Mouse (Mus musculus) hindbrain, embryonic 10.5 days (tissue): Measurements from ENCODE around the gene Atpaf1. TPM values are rescaled to one million over a fixed set of nuclear protein-coding genes. Genes with fewer than 3 reads are reported as not detected.
A peak's percentile ranks its signal among the peaks of the same experiment; 100 is the strongest.

Experiments
- DNase-seq: peaks from one replicate; pipeline ENCODE4 v3.0.0-alpha.2; 2017; ENCODE audit warnings: low spot score
- H3K27ac ChIP-seq: fragments of 300-500 bp; sonication (generic); 2 replicates; pipeline ENCODE4 v1.5.1; 2016; ENCODE audit warnings: mild to moderate bottlenecking, moderate library complexity
- H3K27me3 ChIP-seq: fragments of 300-500 bp; sonication (generic); 2 replicates; pipeline ENCODE4 v1.6.1; 2016; ENCODE audit warnings: mild to moderate bottlenecking; ENCODE audit not compliant: poor library complexity, insufficient read depth, severe bottlenecking
- H3K36me3 ChIP-seq: fragments of 300-500 bp; sonication (generic); 2 replicates; pipeline ENCODE4 v1.6.1; 2016; ENCODE audit warnings: mild to moderate bottlenecking, moderate library complexity
- H3K4me1 ChIP-seq: fragments of 300-500 bp; sonication (generic); replicated peaks from 2 replicates; pipeline ENCODE4 v1.6.1; 2016; ENCODE audit warnings: mild to moderate bottlenecking
- H3K4me3 ChIP-seq: fragments of 300-500 bp; sonication (generic); 2 replicates; pipeline ENCODE4 v1.5.1; 2016; ENCODE audit warnings: mild to moderate bottlenecking, moderate library complexity
- H3K9me3 ChIP-seq: fragments of 300-500 bp; sonication (generic); 2 replicates; pipeline ENCODE4 v1.6.1; 2016; ENCODE audit warnings: mild to moderate bottlenecking, moderate library complexity
- WGBS: fragments of 180-500 bp; shearing (Covaris S2); methylation state at CpG from one replicate; pipeline ENCODE4 v1.1.7; 2016; 5-methylcytosine and 5-hydroxymethylcytosine counted together
- polyA plus RNA-seq: library from polyadenylated mRNA; unstranded; fragments of >200 nt; fragmentation: Nextera tagmentation; extraction: Ambion mirVana; gene quantifications from 2 replicates; pipeline ENCODE4 v1.2.1, GENCODE M21; 2016

Gene Atpaf1
- polyA plus RNA-seq, result 38.3 and 49.9 TPM in 2 replicates

DNA sequence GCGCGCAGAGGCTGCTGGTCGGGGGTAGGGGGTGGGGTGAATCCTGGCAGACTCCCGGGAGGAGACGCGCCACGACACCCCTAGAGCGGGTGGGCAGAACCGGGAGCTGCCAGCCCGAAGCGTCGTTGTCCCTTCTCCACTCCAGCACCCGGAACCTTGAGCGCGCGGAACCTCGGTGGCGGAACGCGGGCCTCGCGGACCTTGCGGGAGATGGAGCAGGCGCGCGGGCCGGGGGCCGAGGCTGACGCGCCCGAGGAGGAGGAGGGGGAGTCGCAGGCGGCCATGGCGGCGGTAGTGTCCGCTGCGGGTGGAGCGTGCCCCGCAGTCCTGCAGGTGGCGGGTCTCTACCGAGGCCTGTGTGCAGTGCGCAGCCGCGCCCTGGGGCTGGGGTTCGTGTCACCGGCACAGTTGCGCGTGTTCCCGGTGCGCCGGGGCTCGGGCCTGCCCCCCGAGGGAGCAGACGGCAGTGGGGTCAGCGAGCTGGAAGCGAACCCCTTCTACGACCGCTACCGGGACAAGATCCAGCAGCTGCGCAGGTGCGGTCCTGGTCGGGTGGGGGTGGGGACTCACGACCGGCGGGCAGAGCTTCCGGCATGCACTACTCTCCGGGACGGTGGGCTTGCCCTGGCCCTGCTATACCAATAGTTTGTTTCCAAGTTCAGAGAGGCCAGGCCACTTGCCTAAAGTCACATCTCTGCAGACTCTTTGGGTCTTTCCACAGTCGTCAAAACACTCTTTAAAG, at the start of gene Atpaf1:
Gene Atpaf1 (plus strand): TSS at position 44 of the 742 bp plus-strand sequence.
- peak; percentile 76 for DNase-seq
- under 1% methylated on average over 69 of the region's 69 CpGs for WGBS
- Histone ChIP-seq H3K9me3 (no peaks in the 10 kb centered on the region), H3K27me3 (no peaks in the 10 kb centered on the region), H3K4me1 (peaks cover 20% of the 10 kb centered on the region), H3K4me3 (peak within 1 kb of the TSS; percentile 87), H3K27ac (peak within 1 kb of the TSS; percentile 93), H3K36me3 (peaks cover 12% of the 10 kb centered on the region; the same call in 1 of the 2 replicates)

DNA sequence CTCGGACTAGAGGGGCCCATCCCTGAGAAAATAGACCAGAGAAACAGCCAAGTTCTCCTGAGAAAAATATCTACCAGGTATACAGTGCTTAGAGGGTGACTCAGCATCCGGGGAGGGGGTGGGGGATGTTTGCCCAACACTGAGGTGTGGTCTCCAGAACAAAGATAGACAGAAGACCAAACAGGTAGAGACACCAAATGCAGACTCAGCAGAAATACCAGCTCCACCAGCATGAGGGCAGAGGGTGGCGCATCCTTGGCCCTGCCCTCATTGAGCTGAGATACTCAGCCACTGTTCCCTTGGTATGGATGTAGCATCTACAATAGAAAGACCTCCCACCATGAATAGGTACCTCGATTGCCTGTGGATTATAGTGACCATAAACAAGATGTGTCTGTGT, 49.7 kb upstream of the Atpaf1 start:
- WGBS, result 69% methylated on average over 4 of the region's 4 CpGs
- peaks cover 1% of the 10 kb centered on the region for H3K36me3 ChIP-seq
- no peak overlapping the region for H3K27ac ChIP-seq
- DNase-seq, result no peak
- H3K9me3 ChIP-seq, result no peaks in the 10 kb centered on the region
- peaks cover 18% of the 10 kb centered on the region for H3K4me1 ChIP-seq
- no peak overlapping the region for H3K4me3 ChIP-seq
- H3K27me3 ChIP-seq, result no peaks in the 10 kb centered on the region

DNA sequence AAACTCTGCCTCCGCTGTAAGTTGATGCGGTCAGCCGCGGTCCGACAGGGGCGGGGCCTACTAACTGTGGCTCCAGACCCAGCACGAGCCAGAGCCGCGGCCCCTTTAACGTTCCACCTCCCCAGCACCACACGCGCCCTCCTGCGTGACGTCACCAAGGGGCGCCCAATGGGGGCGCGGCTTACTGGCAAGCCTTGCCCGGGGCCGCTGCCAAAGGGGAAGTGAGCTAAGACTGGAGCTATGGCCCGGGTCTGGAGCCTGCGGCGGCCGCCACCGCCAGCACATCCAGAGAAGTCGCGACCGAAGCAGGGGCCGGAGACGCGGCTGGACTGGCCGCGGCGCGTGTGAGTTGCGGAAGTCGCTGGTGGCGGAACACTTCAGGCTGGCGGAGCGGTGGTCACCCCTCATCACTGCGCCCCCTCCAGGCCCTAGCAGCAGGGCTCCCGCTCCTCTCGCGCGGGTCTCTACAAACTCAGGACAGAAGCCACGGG, 47.0 kb upstream of the Atpaf1 start, which contains the start of gene Efcab14:
Gene Efcab14 (plus strand): TSS at position 194 of the 491 bp plus-strand sequence.
- H3K27ac ChIP-seq, result peak within 1 kb of the TSS; percentile 93
- peak within 1 kb of the TSS; percentile 85 for H3K4me3 ChIP-seq
- peak; percentile 99 for DNase-seq
- H3K27me3 ChIP-seq, result no peaks in the 10 kb centered on the region
- under 1% methylated on average over 45 of the region's 45 CpGs for WGBS
- peaks cover 27% of the 10 kb centered on the region for H3K36me3 ChIP-seq
- no peaks in the 10 kb centered on the region for H3K9me3 ChIP-seq
- peaks cover 20% of the 10 kb centered on the region for H3K4me1 ChIP-seq

DNA sequence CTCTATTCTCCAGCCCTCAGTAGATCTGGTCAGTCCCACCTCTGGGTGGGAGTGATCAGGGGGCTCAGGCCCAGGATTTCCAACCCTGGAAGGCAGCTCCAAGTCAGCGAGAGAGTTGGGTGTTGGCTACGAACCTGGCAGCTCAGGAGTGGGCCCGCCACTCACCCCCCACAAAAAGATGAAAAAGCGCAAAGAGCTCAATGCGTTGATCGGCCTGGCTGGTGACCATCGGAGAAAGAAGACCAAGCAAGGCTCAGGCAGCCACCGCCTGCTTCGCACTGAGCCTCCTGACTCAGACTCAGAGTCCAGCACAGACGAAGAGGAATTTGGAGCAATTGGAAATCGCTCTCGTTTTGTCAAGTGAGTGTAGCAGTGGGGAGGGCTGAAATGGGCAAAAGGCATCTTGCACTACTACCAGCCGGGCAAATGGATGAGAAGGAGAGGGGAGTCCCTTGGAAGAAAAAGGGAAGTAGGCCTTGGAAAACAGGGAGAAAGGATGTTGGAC, 46.1 kb upstream of the Atpaf1 start:
- no peak for DNase-seq
- no peaks in the 10 kb centered on the region for H3K9me3 ChIP-seq
- H3K4me3 ChIP-seq, result peak overlapping the region; percentile 85
- peaks cover 20% of the 10 kb centered on the region for H3K4me1 ChIP-seq
- peaks cover 35% of the 10 kb centered on the region for H3K36me3 ChIP-seq
- H3K27me3 ChIP-seq, result no peaks in the 10 kb centered on the region
- 47% methylated on average over 13 of the region's 13 CpGs for WGBS
- peak overlapping the region; percentile 93 for H3K27ac ChIP-seq

DNA sequence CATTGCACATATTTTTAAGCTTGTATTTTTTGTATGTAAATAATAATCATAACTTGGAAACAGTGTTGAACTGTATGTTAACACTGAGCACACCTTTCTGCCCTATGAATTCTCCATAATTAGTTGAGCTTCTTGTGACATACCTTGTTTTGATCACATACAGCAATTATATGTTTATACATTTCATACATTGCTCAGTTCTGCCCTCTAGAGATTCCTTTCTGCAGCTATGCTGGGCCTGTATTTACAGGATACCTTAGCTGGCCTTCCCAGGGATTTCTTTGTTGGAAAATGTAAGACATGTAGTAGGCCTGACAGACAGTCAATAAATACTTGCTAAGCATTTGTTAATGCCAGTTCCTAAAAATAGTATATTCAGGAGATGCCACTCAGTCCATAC, 42.0 kb upstream of the Atpaf1 start:
- no peak overlapping the region for H3K4me3 ChIP-seq
- H3K36me3 ChIP-seq, result peaks cover 63% of the 10 kb centered on the region
- peaks cover 20% of the 10 kb centered on the region for H3K4me1 ChIP-seq
- no peak overlapping the region for H3K27ac ChIP-seq
- H3K9me3 ChIP-seq, result no peaks in the 10 kb centered on the region
- H3K27me3 ChIP-seq, result no peaks in the 10 kb centered on the region
- DNase-seq, result no peak

DNA sequence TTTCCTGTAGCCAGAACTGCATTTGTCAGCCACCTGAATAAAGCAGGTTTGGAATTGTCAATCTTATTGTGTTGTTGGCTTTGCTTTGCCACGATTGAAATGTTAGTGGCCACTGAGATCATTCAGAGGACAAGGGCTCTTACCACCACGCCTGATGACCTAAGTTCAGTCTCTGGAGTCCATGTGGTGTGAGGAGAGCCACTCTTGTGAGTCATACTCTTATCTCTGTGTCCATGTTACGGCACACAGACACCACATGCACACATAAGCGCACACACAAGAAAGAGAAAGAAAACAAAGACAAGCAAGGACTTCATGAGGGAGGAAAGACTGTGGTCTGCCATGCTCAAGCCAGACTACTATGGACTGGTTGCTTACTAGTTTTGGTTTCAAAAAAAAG, 41.5 kb upstream of the Atpaf1 start:
- 93% methylated on average over 4 of the region's 4 CpGs for WGBS
- Histone ChIP-seq H3K9me3 (no peaks in the 10 kb centered on the region), H3K27ac (no peak overlapping the region), H3K4me1 (peaks cover 19% of the 10 kb centered on the region), H3K36me3 (peaks cover 68% of the 10 kb centered on the region), H3K4me3 (no peak overlapping the region), H3K27me3 (no peaks in the 10 kb centered on the region)
- DNase-seq, result no peak

DNA sequence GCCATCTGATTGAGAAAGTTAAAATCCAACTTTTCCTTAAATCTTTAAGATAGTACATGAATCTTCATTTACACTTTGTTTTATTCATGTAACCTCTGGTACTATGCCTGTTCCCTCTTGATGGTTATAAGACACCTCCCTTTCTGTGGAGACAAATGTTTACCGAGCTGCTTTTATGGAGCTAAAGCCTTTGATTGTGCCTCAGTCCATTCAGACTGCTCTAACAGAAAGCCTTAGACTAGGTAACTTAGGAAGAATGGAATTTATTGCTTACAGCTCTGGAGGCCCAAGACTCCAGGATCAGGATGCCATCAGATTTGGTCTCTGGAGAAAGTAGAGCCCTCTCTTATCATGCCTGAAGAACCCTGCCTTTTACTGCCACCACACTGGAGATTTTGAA, 36.4 kb upstream of the Atpaf1 start:
- no peak overlapping the region for H3K27ac ChIP-seq
- DNase-seq, result no peak
- H3K4me1 ChIP-seq, result no peaks in the 10 kb centered on the region
- no peak overlapping the region for H3K4me3 ChIP-seq
- peaks cover 71% of the 10 kb centered on the region for H3K36me3 ChIP-seq
- 73% methylated on average over 1 of the region's 1 CpGs for WGBS
- no peaks in the 10 kb centered on the region for H3K27me3 ChIP-seq
- no peaks in the 10 kb centered on the region for H3K9me3 ChIP-seq

DNA sequence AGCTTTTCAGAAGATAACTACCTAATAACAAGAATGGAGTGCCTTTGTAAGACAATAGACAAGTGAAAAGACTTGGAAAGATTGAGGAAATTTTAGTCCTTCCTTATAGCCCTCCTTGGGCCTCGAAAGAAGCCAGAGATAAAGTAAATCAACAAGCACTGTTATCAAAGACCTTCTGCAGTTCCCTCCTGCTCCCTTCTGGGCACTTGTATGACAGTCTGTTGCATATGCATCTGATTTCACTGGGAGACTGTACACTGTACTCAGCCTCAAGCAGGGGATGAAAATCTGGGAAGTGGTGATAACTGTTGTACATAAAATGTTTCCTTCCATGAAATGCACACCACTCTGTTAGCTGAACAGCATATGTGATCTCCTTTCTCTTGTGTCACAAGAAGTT, 35.3 kb upstream of the Atpaf1 start:
- H3K27me3 ChIP-seq, result no peaks in the 10 kb centered on the region
- WGBS, result 95% methylated on average over 1 of the region's 1 CpGs
- H3K36me3 ChIP-seq, result peaks cover 72% of the 10 kb centered on the region
- DNase-seq, result no peak
- no peak overlapping the region for H3K27ac ChIP-seq
- no peak overlapping the region for H3K4me3 ChIP-seq
- no peaks in the 10 kb centered on the region for H3K9me3 ChIP-seq
- H3K4me1 ChIP-seq, result no peaks in the 10 kb centered on the region

DNA sequence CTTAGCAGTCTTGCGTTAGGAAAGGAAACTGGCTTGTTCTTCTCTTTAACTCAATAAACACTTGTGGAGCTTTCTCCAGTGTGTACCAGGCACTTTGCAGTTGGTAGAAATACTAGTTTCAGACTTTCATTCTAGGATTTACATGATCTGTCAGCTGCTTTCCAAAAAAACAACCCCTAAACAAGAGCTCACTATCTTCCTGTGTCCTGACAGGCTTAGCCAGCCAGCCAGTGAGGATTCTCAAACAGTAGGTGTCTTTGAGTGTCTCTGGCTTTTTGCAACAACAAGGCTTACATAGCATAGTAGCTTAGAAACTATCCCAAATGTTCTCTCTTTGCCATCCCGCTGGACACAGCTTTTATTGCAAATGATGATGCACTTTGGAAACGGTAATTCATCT, 30.5 kb upstream of the Atpaf1 start:
- peaks cover 66% of the 10 kb centered on the region for H3K36me3 ChIP-seq
- no peak for DNase-seq
- no peak overlapping the region for H3K27ac ChIP-seq
- no peaks in the 10 kb centered on the region for H3K9me3 ChIP-seq
- no peak overlapping the region for H3K4me3 ChIP-seq
- H3K27me3 ChIP-seq, result no peaks in the 10 kb centered on the region
- H3K4me1 ChIP-seq, result no peaks in the 10 kb centered on the region
- 97% methylated on average over 3 of the region's 3 CpGs for WGBS

DNA sequence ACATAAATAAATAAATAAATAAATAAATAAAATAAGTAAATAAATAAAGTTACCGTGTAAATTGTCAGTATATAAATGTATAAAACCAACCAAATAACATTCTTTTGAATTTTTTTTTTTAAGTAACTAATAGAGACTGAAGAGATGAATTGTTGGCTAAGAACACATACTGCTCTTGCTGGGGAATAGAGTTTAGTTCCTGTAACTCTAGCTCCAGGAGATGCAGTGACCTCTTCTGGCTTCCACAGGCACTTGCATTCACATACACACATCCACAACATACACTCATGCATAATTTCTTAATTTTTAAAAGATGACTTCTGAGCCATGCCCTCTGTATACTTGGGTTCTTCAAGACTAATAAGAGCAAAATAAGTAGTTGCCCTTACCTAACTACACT, 29.8 kb upstream of the Atpaf1 start:
- peaks cover 66% of the 10 kb centered on the region for H3K36me3 ChIP-seq
- no peaks in the 10 kb centered on the region for H3K9me3 ChIP-seq
- H3K4me1 ChIP-seq, result no peaks in the 10 kb centered on the region
- H3K27me3 ChIP-seq, result no peaks in the 10 kb centered on the region
- DNase-seq, result no peak
- no peak overlapping the region for H3K4me3 ChIP-seq
- 92% methylated on average over 1 of the region's 1 CpGs for WGBS
- H3K27ac ChIP-seq, result no peak overlapping the region

DNA sequence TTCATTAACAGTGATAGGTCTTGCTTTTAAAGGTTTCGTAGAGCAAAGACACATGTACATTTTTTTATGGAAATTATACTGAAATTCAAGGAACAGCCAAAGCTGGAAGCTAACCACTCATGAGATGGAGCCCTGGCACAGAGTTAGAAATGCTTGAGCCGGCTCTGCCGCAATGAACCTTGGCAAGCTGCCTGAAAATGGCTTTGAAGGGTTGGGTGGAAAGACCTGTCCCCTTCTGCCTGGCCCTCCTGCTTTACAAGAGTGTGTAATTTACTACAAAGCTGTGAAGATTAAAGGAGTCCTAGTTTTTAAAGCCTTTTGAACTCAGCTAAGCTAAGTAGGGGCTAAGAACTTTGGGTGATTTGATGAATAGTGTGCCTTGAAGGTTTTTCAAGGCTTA, 23.4 kb upstream of the Atpaf1 start:
- Histone ChIP-seq H3K9me3 (no peaks in the 10 kb centered on the region), H3K27me3 (no peaks in the 10 kb centered on the region), H3K4me1 (no peaks in the 10 kb centered on the region), H3K36me3 (peaks cover 81% of the 10 kb centered on the region), H3K27ac (no peak overlapping the region), H3K4me3 (no peak overlapping the region)
- 88% methylated on average over 3 of the region's 3 CpGs for whole genome bisulfite sequencing
- no peak for DNase-seq

DNA sequence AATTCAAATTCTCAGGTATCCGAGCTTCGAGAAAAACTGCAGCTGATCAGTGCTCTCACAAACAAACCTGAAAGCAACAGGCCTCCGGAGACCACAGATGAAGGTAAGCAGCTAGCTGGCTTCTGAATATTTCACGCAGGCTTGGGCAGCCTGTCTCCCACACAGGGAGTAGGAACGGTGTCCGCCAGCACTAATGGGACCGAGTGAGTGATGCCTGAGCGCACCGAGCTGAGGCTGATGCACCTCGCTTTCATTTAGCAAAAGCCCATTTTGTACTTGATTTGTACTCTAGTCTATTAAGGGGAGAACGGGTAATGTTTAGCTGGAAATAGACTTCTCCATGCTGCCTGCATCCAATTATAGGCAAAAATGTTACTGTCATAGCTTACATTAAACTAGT, 20.0 kb upstream of the Atpaf1 start:
- no peak for DNase-seq
- no peaks in the 10 kb centered on the region for H3K9me3 ChIP-seq
- H3K4me1 ChIP-seq, result 0 out of 2 replicates have a peak, but pooled peaks cover 6% of the 10 kb centered on the region
- WGBS, result 92% methylated on average over 11 of the region's 11 CpGs
- no peaks in the 10 kb centered on the region for H3K27me3 ChIP-seq
- H3K36me3 ChIP-seq, result peaks cover 90% of the 10 kb centered on the region
- no peak overlapping the region for H3K4me3 ChIP-seq
- H3K27ac ChIP-seq, result no peak overlapping the region

DNA sequence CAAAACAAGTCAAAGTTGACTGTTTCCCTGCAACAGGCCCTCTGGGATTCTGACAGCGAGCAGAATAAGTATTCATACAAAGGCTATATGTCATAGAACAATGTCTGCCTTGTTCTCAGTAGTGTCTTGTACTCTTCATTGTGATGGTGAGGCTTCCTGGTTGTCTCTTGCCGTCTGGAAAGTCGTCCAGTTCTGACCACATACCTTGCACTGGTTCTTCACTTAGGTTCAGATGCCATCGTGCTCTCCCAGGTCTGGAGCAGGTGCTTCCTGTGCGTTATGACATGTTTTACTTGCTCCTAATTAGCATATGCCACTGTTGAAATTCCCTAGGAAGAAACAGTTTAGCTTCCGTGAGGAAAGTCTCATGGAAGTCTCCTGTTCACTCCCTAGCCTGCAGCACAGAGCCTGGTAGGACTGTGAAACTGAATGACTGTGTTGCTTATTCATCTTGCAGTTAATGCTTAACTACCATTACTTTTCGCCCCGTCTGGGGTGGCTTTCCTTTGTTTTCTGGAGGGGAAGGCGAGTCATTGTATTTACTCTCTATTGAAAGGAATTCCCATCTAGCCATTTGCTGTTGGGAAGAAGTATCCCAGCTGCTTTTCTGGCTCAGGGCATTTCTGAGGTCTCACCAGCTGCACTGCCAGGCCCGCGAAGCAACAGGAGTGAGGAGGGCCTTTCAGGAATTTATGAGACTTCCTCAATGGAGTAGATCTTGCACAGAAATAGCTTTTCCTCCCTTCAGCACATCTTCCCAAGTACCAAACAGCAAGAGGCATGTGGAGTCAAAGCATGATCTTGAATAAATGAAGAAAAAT, 16.8 kb upstream of the Atpaf1 start:
- Histone ChIP-seq H3K36me3 (peaks cover 88% of the 10 kb centered on the region), H3K4me3 (no peak overlapping the region), H3K9me3 (no peaks in the 10 kb centered on the region), H3K27ac (peak overlapping the region; percentile 1; the same call in 1 of the 2 replicates), H3K4me1 (0 out of 2 replicates have a peak, but pooled peaks cover 6% of the 10 kb centered on the region), H3K27me3 (no peaks in the 10 kb centered on the region)
- DNase-seq, result no peak
- WGBS, result 57% methylated on average over 11 of the region's 11 CpGs
